Mouse (Mus musculus) MEL (cell line): ENCODE measurements around the gene Rabgap1l. TPM values are rescaled to one million over a fixed set of nuclear protein-coding genes. Genes with fewer than 3 reads are reported as not detected.

ENCODE experiments used
- DNase-seq: peaks from one replicate; pipeline ENCODE4 v3.0.0; 2011; ENCODE audit warnings: low read depth, low spot score
- H3K27ac ChIP-seq: 2 replicates; pipeline ENCODE4 v1.5.1; 2012; ENCODE audit warnings: low read depth, mild to moderate bottlenecking, control low read depth, low read length, moderate library complexity; ENCODE audit not compliant: control insufficient read depth
- H3K27me3 ChIP-seq, 2 experiments: fragments of 150-350 bp in 1 of 2; sonication (generic) in 1 of 2; 2 replicates each; pipeline ENCODE4 v1.6.1; 2012; ENCODE audit warnings: low read length in 2 of 2, mild to moderate bottlenecking in 2 of 2, improper control_type of control experiment in 1 of 2, moderate library complexity in 1 of 2; ENCODE audit not compliant: insufficient read depth in 2 of 2, control insufficient read depth in 1 of 2
- H3K36me3 ChIP-seq, 2 experiments: 2 replicates each; pipeline ENCODE4 v1.6.1; 2012 to 2014; ENCODE audit warnings: low read length in 2 of 2, improper control_type of control experiment in 1 of 2, inconsistent platforms in 1 of 2, mild to moderate bottlenecking in 1 of 2; ENCODE audit not compliant: insufficient read depth in 2 of 2, control insufficient read depth in 1 of 2
- H3K4me1 ChIP-seq, 2 experiments: fragments of 150-350 bp in 1 of 2; sonication (generic) in 1 of 2; 2 replicates each; pipeline ENCODE4 v1.6.1; 2012; ENCODE audit warnings: low read length in 2 of 2, improper control_type of control experiment in 1 of 2, mild to moderate bottlenecking in 1 of 2; ENCODE audit not compliant: insufficient read depth in 2 of 2, control insufficient read depth in 1 of 2
- H3K4me3 ChIP-seq, 2 experiments: fragments of 150-350 bp in 1 of 2; sonication (generic) in 1 of 2; 2 replicates each; pipeline ENCODE4 v1.5.1; 2012; ENCODE audit warnings: low read depth in 2 of 2, low read length in 2 of 2, mild to moderate bottlenecking in 2 of 2, moderate library complexity in 2 of 2, control low read depth in 1 of 2, improper control_type of control experiment in 1 of 2; ENCODE audit not compliant: control insufficient read depth in 1 of 2, insufficient read depth in 1 of 2
- H3K79me2 ChIP-seq: 2 replicates; pipeline ENCODE4 v1.6.1; 2012; ENCODE audit warnings: mild to moderate bottlenecking, low read length, moderate library complexity; ENCODE audit not compliant: control insufficient read depth, poor library complexity, insufficient read depth
- H3K9ac ChIP-seq: 2 replicates; pipeline ENCODE4 v1.6.1; 2012; ENCODE audit warnings: low read depth, mild to moderate bottlenecking, control low read depth, low read length, moderate library complexity; ENCODE audit not compliant: control insufficient read depth, poor library complexity, severe bottlenecking
- H3K9me3 ChIP-seq: fragments of 150-350 bp; sonication (generic); replicated peaks from 2 replicates; pipeline ENCODE4 v1.6.1; 2012; ENCODE audit warnings: mild to moderate bottlenecking, low read length, improper control_type of control experiment, moderate library complexity; ENCODE audit not compliant: insufficient read depth
- CHD1 ChIP-seq: IDR thresholded peaks from 2 replicates; pipeline ENCODE4 v1.6.1; 2012; ENCODE audit warnings: low read depth, mild to moderate bottlenecking, inconsistent platforms, low read length, improper control_type of control experiment
- CTCF ChIP-seq, 3 experiments: IDR thresholded peaks in 2 of 3; conservative IDR thresholded peaks in 1 of 3; 2 replicates each; pipeline ENCODE4 v1.5.1; 2011 to 2012; ENCODE audit warnings: low read length in 3 of 3, low read depth in 2 of 3, mild to moderate bottlenecking in 2 of 3, improper control_type of control experiment in 1 of 3, inconsistent platforms in 1 of 3, mixed read lengths in 1 of 3, moderate library complexity in 1 of 3; ENCODE audit not compliant: control insufficient read depth in 1 of 3, insufficient read depth in 1 of 3, poor library complexity in 1 of 3, severe bottlenecking in 1 of 3
- E2F4 ChIP-seq: IDR thresholded peaks from 2 replicates; pipeline ENCODE4 v1.6.1; 2011; ENCODE audit warnings: low read depth, low read length, improper control_type of control experiment, borderline replicate concordance
- ELF1 ChIP-seq: IDR thresholded peaks from 2 replicates; pipeline ENCODE4 v1.6.1; 2014; ENCODE audit warnings: low read depth, mild to moderate bottlenecking, inconsistent platforms, low read length, improper control_type of control experiment, moderate library complexity
- EP300 ChIP-seq, 2 experiments: IDR thresholded peaks; 2 replicates each; pipeline ENCODE4 v1.6.1; 2011; ENCODE audit warnings: improper control_type of control experiment in 2 of 2, low read length in 2 of 2, low read depth in 1 of 2, mild to moderate bottlenecking in 1 of 2
- ETS1 ChIP-seq: IDR thresholded peaks from 2 replicates; pipeline ENCODE4 v1.6.1; 2012; ENCODE audit warnings: low read depth, mild to moderate bottlenecking, inconsistent platforms, low read length, improper control_type of control experiment, moderate library complexity
- GATA1 ChIP-seq: IDR thresholded peaks from 2 replicates; pipeline ENCODE4 v1.6.1; 2011; ENCODE audit warnings: low read depth, low read length, improper control_type of control experiment
- JUND ChIP-seq: IDR thresholded peaks from 2 replicates; pipeline ENCODE4 v1.6.1; 2011; ENCODE audit warnings: low read depth, mild to moderate bottlenecking, improper control_type of control experiment, low read length
- KAT2A ChIP-seq: conservative IDR thresholded peaks from 2 replicates; pipeline ENCODE4 v1.6.1; 2012; ENCODE audit warnings: low read depth, low read length, improper control_type of control experiment, inconsistent platforms
- MAX ChIP-seq: IDR thresholded peaks from 2 replicates; pipeline ENCODE4 v1.6.1; 2011; ENCODE audit warnings: low read length, improper control_type of control experiment
- MXI1 ChIP-seq: IDR thresholded peaks from 2 replicates; pipeline ENCODE4 v1.6.1; 2011; ENCODE audit warnings: mild to moderate bottlenecking, low read depth, low read length, improper control_type of control experiment
- NELFE ChIP-seq: IDR thresholded peaks from 2 replicates; pipeline ENCODE4 v1.6.1; 2011; ENCODE audit warnings: low read depth, low read length, improper control_type of control experiment
- POLR2A ChIP-seq, 2 experiments: IDR thresholded peaks; 2 replicates each; pipeline ENCODE4 v1.6.1; 2011 to 2012; ENCODE audit warnings: low read length in 2 of 2, mild to moderate bottlenecking in 2 of 2, control low read depth in 1 of 2, improper control_type of control experiment in 1 of 2, low read depth in 1 of 2, moderate library complexity in 1 of 2; ENCODE audit not compliant: control insufficient read depth in 1 of 2, insufficient read depth in 1 of 2, poor library complexity in 1 of 2
- POLR2AphosphoS5 ChIP-seq: IDR thresholded peaks from 2 replicates; pipeline ENCODE4 v1.6.1; 2012; ENCODE audit warnings: low read depth, borderline replicate concordance, mild to moderate bottlenecking, inconsistent platforms, low read length, moderate library complexity, mixed read lengths
- SIN3A ChIP-seq: IDR thresholded peaks from 2 replicates; pipeline ENCODE4 v1.6.1; 2012; ENCODE audit warnings: low read length, improper control_type of control experiment, inconsistent platforms
- SMC3 ChIP-seq: IDR thresholded peaks from 2 replicates; pipeline ENCODE4 v1.6.1; 2011; ENCODE audit warnings: low read depth, low read length, improper control_type of control experiment
- TBP ChIP-seq: IDR thresholded peaks from 2 replicates; pipeline ENCODE4 v1.8.0; 2011; ENCODE audit warnings: low read depth, low read length, improper control_type of control experiment
- TCF12 ChIP-seq: IDR thresholded peaks from 2 replicates; pipeline ENCODE4 v1.6.1; 2014; ENCODE audit warnings: low read depth, mild to moderate bottlenecking, inconsistent platforms, low read length, improper control_type of control experiment, moderate library complexity
- UBTF ChIP-seq: IDR thresholded peaks from 2 replicates; pipeline ENCODE4 v1.6.1; 2012; ENCODE audit warnings: low read depth, mild to moderate bottlenecking, inconsistent platforms, low read length, improper control_type of control experiment, moderate library complexity, borderline replicate concordance; ENCODE audit not compliant: insufficient read depth
- USF1 ChIP-seq: IDR thresholded peaks from 2 replicates; pipeline ENCODE4 v1.6.1; 2014; ENCODE audit warnings: low read depth, mild to moderate bottlenecking, inconsistent platforms, low read length, improper control_type of control experiment, moderate library complexity
- ZKSCAN1 ChIP-seq: IDR thresholded peaks from 2 replicates; pipeline ENCODE4 v1.6.1; 2012; ENCODE audit warnings: low read depth, mild to moderate bottlenecking, inconsistent platforms, low read length, improper control_type of control experiment, moderate library complexity
- ZMIZ1 ChIP-seq: IDR thresholded peaks from 2 replicates; pipeline ENCODE4 v1.6.1; 2012; ENCODE audit warnings: low read depth, mild to moderate bottlenecking, inconsistent platforms, low read length, improper control_type of control experiment, moderate library complexity
- polyA plus RNA-seq, 2 experiments: library from polyadenylated mRNA; stranded (reverse) in 1 of 2; unstranded in 1 of 2; fragments of >175 nt in 1 of 2; fragments of >200 nt in 1 of 2; gene quantifications; 2 replicates each; pipeline versions ENCODE4 v1.2.1 to v1.2.4; 2012; ENCODE audit warnings: low replicate concordance in 2 of 2, low read depth in 1 of 2; ENCODE audit not compliant: insufficient read length in 2 of 2, insufficient read depth in 1 of 2, missing spikeins in 1 of 2
- total RNA-seq: library from RNA; depleted of rRNA; stranded (reverse); fragments of 300-350 nt; gene quantifications from 2 replicates; pipeline ENCODE4 v1.2.3, GENCODE M21; 2012

Rabgap1l gene
- total and polyA plus RNA-seq, 3 experiments, result 24.1 to 26.2 TPM; not detected in 1

GRCm38 (mm10) chr1:160805268-160805667, 12.3 kb upstream of the Rabgap1l start:
- H3K4me3 ChIP-seq, result no peak overlapping the region
- no peak overlapping the region for H3K27ac ChIP-seq
- no peaks in the 10 kb centered on the region for H3K4me1 ChIP-seq
- DNase-seq, result no peak
- no peak overlapping the region for H3K9ac ChIP-seq
- no peaks in the 10 kb centered on the region for H3K79me2 ChIP-seq
- no peaks in the 10 kb centered on the region for H3K9me3 ChIP-seq
- 0 out of 4 replicates have a peak, but pooled peaks cover 0 to 2% of the 10 kb centered on the region in 2 experiments for H3K36me3 ChIP-seq
- no peak for TF ChIP-seq ETS1
- TF ChIP-seq MAX, result no peak
- no peak for TF ChIP-seq EP300 (IDR thresholded peaks at IDR 0.05; ENCODE audit: low read depth in 1 of 2, low read length in 2 of 2)
- no peak for TF ChIP-seq SIN3A
- TF ChIP-seq CHD1, result no peak
- no peak for TF ChIP-seq ZKSCAN1
- no peak for TF ChIP-seq GATA1
- no peak for TF ChIP-seq SMC3
- TF ChIP-seq MXI1, result no peak
- H3K27me3 ChIP-seq, result no peaks in the 10 kb centered on the region

- Histone ChIP-seq H3K4me3 (no peak overlapping the region), H3K27ac (no peak overlapping the region)
- TF ChIP-seq TCF12 (no peak), UBTF (no peak), ELF1 (no peak), POLR2A (IDR thresholded peaks at IDR 0.05; ENCODE audit: control insufficient read depth in 1 of 2, insufficient read depth in 1 of 2, low read depth in 1 of 2, low read length in 2 of 2, poor library complexity in 1 of 2) (no peak), USF1 (no peak), NELFE (no peak), TBP (no peak), E2F4 (no peak), ZMIZ1 (no peak), GATA1 (no peak), CHD1 (no peak), KAT2A (no peak), MAX (no peak), CTCF (IDR thresholded peaks at IDR 0.05 in 2 of 3, conservative IDR thresholded peaks at IDR 0.05 in 1 of 3; ENCODE audit: control insufficient read depth in 1 of 3, insufficient read depth in 1 of 3, low read depth in 2 of 3, low read length in 3 of 3, poor library complexity in 1 of 3, severe bottlenecking in 1 of 3) (no peak), ETS1 (no peak), POLR2AphosphoS5 (no peak), JUND (no peak)
Observed at GRCm38 (mm10) chr1:160799972-160800371, 7.0 kb upstream of the Rabgap1l start.

More at GRCm38 (mm10) chr1:160799972-160800371, 7.0 kb upstream of the Rabgap1l start:
- Histone ChIP-seq H3K79me2 (no peaks in the 10 kb centered on the region), H3K27me3 (no peaks in the 10 kb centered on the region), H3K4me1 (peaks cover 12 to 16% of the 10 kb centered on the region in 2 experiments), H3K9ac (no peak overlapping the region), H3K9me3 (no peaks in the 10 kb centered on the region), H3K36me3 (peaks cover 0 to 16% of the 10 kb centered on the region in 2 experiments; a peak in 2 of 4 replicates)
- DNase-seq, result no peak
